Mouse (Mus musculus) thymus, postnatal 25 days (tissue): Measurements from ENCODE around the gene Zdhhc14.

Source experiments
- DNase-seq: peaks from one replicate; pipeline ENCODE4 v3.0.0; 2022

The Zdhhc14 gene

DNA sequence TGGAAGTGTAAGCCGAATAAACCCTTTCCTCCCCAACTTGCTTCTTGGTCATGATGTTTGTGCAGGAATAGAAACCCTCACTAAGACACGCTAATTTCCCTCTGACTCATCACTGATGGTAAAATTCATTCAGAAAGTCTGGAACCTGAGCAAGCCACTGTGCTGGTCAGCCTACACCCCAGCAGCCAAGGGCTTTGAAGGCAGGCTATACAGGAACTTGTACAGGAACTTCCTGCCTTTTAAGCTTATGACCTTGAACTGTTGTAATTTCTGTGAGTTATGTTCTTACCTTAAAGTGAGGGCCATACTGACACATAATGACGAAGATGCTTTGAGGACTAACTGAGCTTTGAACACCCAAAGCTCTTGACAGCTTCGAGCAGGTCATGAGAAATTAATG lies 67.9 kb downstream of the Zdhhc14 start:
- no peak for DNase-seq

DNA sequence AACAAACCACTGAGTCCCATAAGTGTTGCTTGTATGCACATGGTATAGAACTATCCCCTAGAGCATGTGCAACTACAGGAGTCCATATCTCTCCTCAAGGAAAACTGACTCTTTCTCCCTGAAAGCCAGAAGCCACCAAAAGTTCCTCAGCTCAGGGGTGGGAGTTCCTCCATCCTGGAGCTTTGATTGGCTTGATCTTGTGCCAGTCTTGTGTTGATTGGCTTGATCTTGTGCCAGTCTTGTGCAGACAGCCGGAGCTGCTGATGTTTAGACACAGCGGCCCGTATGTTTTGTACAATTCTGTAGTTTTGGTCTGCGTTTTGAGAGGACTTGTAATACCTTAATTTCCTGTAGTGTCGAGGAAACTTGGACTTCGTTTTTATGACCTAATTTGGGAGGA lies 70.8 kb downstream of the Zdhhc14 start:
- DNase-seq: no peak

GRCm38 (mm10) chr17:5566006-5566405 lies 73.6 kb downstream of the Zdhhc14 start:
- DNase-seq: no peak

- DNase-seq: no peak
These were observed 75.6 kb downstream of the Zdhhc14 start for GRCm38 (mm10) chr17:5567943-5568342.

GRCm38 (mm10) chr17:5569131-5570030 lies 77.0 kb downstream of the Zdhhc14 start:
- DNase-seq: no peak

DNA sequence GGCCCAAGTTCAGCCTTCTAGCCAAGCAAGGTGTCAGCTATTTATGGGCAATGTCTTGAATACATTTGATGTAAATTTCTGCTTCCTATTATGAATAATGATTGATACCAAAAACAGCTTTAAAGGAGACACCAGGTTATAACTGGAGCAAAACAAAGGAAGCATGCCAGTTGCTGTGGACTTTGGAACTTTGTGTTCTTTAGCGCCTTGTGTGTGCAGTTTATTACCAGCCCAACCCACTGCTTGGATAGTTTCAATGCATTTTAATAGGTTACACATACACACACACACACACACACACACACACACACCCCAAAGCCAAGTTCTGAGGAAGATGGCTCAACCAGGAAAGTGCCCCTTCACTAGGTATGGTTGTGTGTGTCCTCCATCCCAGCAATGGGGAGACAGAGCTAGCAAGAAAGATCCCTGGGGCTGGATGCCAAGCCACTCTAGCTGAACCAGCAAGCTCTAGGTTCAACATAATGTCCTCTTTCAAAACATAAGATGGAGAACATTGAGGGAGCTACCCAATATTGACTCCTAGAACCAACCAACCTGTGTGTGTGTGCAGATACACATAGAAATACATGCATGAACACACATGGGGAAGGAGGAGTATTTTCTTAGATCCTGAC lies 79.9 kb downstream of the Zdhhc14 start:
- no peak for DNase-seq

DNA sequence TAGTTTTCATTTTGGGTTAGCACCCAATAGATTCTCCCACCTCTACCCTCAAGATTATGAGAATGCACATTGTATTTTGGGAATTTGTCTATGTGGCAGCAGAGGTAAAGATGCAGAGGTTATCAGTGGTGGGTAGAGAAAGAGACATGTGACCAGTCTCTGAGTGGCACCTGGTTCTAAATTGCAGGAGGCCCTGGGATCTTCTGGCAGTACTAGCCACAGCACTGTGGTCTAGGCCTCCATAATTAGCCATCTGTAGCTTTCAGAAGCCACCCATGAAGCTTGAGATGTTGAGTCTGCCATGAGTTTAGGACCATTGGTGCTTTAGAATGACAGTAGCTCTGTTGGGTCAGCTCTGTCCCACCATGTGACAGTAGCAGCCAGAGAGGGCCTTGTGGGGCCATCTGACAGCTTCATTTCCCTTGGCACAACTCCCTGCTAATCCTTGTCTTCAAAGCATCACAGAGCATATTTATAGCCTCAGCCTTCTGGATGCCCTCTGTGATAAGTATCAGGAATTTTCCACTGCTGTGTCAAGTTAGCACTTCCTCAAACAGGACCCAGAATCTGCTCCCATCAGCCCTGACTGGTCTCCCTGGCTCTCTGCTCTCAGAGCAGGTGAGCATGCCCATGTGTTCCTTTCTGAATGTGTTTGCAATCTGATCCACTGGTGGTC lies 80.5 kb downstream of the Zdhhc14 start:
- DNase-seq: no peak

DNA sequence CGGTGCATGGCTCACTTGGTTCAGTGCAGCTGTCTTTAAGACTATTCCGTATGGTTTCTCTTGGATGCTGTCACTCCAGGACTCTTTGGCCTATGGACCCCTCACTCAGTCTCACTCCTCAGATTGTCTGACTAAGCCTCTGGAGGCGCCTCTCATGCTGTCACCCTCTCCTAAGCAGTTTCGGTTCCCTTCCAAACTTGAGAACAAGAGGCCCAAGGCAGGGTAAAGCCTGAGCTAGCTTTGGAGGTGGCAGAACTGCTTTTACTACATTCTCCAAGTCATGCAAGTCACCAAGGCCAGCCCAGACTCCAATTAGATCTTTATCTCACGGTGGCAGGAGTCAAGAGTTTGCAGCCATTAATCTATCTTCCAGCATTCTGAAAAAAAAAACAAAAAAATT lies 82.3 kb downstream of the Zdhhc14 start:
- no peak for DNase-seq

DNA sequence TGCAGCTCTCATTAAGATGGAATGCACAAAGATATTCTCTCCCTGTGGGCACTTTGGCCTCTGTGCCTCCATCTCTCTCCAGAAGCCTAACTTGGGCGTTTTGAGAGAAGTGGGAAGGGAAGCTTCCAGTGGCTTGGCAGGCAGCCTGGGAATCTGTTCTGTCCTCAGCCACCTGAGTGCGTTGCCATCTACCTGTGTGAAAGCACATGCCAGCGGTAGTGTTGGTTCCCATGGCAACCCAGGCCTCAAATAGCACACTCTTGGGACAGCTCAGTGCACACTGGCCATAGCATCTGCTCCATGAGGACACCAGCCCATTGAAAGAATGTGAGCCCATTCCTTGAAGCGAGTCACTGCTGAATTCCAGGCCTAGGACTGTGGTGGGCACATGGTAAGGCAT lies 83.2 kb downstream of the Zdhhc14 start:
- no peak for DNase-seq

- no peak for DNase-seq
These were observed 89.9 kb downstream of the Zdhhc14 start for GRCm38 (mm10) chr17:5582232-5582631.

DNA sequence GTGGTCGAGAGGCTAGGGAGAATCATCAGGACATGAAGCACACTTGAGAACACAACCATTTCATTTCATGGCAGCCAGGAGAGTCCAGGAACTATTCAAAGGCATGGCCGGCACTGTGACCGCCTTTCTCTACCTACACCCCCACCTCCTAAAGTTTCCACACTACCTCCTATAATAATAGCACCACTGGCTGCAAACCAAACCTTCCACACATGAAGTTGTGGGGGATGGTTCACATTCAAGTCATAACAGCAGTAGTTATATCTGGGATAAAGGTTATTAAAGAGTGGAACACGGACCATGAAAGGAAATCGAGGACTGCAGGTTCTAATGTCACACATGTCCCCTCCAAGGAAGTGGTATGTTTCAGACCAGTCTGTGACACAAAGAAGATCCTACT lies 90.6 kb downstream of the Zdhhc14 start:
- DNase-seq: no peak

DNA sequence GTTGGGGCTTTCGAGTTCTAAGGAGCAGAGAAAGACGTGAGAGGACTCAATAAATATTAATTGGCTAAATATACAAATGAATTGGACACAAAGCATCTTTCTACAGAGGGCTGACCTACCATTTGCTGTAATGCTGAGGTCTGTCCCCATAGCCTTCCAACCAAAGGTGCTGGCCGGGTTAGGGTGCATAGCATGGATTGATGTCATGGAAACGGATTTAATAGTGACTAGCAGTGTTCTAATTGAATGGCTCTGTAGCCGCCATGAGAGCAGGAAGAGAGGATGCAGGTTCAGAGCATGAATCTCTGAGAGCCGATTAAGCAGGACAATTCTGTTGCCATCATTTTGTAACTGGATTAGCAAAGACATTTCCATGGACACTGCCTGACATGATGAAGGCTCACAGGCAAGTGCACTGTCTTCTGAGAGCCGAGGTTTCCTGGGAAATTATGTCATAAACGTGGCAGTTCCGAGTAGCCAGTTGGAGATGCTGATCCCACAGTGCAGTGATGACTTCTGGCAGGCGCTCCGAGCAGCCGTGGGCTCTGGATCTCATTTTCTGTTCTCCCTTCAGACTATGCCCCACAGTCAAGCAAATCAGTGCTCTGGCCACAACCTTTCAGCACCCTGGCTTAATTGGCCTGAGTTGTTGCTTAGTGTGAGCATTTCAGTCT lies 91.3 kb downstream of the Zdhhc14 start:
- no peak for DNase-seq

DNA sequence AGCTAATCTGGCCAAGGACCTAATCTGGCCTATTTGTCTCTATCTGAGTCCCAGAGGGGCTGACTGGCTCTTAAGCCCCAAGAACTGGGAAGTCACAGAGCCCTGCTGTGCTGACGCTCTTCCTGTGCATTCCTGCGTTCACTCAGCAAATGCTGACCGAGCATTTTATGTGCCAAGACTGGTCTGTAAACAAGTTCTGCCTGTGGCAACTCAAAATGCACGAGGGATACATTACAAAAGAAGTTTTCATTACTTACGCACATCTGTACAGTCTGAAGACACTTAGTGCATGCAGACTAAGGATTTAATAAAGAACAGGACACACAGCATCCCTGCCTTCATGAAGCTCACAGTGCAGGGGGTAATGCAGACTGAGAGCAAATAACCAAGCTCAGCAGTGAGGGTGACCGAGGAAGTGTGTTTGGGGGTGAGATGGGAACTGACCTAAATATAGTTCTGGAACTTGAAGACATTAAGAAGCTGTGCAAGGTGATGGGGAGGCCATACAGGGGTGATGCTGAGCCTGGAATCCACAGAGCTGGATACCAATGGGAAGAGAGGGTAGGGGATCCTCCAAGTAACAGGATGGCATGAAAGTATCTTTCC lies 99.3 kb downstream of the Zdhhc14 start:
- DNase-seq: no peak

GRCm38 (mm10) chr17:5593071-5593470 lies 100.7 kb downstream of the Zdhhc14 start:
- DNase-seq: no peak

- no peak for DNase-seq
These were observed 102.7 kb downstream of the Zdhhc14 start for GRCm38 (mm10) chr17:5595068-5595467.

- DNase-seq: no peak
These were observed 104.1 kb downstream of the Zdhhc14 start for GRCm38 (mm10) chr17:5596490-5596889.

GRCm38 (mm10) chr17:5598999-5599398 lies 106.6 kb downstream of the Zdhhc14 start:
- no peak for DNase-seq

DNA sequence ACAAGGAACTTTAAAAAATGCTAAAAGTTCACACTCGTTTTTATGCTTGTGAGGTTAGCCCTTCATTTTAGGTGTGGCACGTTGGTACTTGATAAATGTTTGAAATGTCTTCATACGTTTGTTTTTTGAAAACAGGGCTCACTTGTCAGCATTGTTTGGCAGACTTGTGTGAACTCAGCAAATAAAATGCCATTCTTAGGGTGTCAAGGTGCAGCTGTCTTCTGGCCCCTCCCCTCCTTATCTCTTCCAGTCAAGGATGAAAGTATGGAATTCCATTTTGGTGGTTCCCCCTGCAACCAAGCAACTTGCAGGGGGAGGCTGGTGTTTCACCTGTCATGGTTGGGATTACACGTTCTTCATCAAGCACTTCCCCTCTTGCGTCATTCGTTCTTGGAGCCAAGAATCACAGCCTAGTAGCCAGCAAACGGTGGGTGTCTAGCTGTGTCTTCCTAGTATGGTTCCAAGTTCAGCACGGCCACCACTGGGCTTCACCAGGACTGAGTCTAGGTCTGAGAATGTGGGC lies 108.2 kb downstream of the Zdhhc14 start:
- DNase-seq: no peak

- DNase-seq: no peak
These were observed 109.6 kb downstream of the Zdhhc14 start for GRCm38 (mm10) chr17:5601953-5602352.

- no peak for DNase-seq
These were observed 113.8 kb downstream of the Zdhhc14 start for GRCm38 (mm10) chr17:5606151-5606591.

- DNase-seq: no peak
These were observed 115.0 kb downstream of the Zdhhc14 start for GRCm38 (mm10) chr17:5607352-5607751.

DNA sequence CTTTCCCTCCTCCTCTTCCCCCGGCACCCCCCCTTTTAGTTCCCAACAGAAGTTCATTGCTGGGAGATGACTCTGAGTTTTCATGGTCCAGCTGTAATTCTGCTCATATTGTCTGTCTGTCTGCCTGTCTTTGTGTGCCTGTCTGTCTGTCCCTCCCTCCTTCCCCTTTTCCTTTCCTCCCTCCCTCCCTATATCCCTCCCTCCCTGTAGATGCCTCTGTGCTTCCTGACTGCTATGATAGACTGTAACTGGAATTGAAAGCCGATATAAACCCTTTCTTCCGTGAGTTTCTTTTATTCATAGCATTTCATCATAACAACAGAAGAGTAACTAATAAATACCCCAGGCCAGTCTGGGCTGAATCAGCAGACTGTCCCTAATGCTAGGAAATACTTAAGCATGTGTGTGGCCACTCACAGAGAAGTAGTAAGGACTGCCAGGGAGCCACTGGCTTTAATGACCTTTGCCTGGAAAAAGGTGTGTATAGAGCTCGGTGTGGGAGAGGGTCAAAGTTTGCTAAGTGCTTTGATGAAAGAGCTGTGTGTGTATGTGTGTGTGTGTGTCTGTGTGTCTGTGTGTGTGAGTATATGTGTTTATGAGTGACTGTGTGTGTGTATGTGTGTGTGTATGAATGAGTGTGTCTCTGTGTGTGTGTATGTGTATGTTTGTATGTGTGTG lies 117.7 kb downstream of the Zdhhc14 start:
- no peak for DNase-seq
